Mouse (Mus musculus) cortical plate, adult 2 months (tissue): Measurements from ENCODE around the gene Glo1.

ENCODE experiments used
- CTCF ChIP-seq: fragments of 200-500 bp; IDR thresholded peaks from 2 replicates; pipeline ENCODE4 v1.5.1; 2011; ENCODE audit warnings: mild to moderate bottlenecking, control low read depth, low read length; ENCODE audit not compliant: insufficient read depth; ENCODE audit errors: extremely low read depth
- POLR2A ChIP-seq: fragments of 200-500 bp; IDR thresholded peaks from 2 replicates; pipeline ENCODE4 v1.6.1; 2011; ENCODE audit warnings: mild to moderate bottlenecking, low read length, control low read depth; ENCODE audit not compliant: insufficient read depth; ENCODE audit errors: extremely low read depth

DNA sequence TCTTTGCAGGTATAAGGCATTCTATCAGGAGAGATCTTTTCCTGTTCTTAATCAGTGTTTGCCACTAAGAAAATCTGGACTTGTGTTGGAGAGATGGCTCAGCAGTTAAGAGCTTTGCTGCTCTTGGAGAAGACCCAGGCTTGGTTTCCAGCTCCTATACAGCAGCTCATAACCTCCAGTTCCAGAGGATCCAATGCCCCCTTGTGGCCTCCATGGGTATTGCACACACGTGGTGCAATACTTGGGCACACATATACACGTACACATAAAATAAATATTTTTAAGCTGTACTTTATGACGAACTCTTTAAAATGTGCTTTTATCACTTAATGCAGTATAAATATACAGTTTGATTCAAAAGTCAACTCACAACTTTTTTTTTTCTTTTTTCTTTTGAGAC lies 22.1 kb upstream of the Glo1 start:
- no peak for TF ChIP-seq CTCF
- TF ChIP-seq POLR2A = no peak
